Mouse (Mus musculus) stomach, postnatal 0 days (tissue): Measurements from ENCODE around the gene Tmem132a.
A peak's percentile ranks its signal among the peaks of the same experiment; 100 is the strongest.

Experiments used
- CTCF ChIP-seq: IDR thresholded peaks from 2 replicates; pipeline ENCODE4 v1.5.1; 2016; ENCODE audit warnings: antibody characterized with exemption, low read depth, mild to moderate bottlenecking, moderate library complexity
- EP300 ChIP-seq: optimal IDR thresholded peaks from 2 replicates; pipeline ENCODE3; 2016; ENCODE audit warnings: antibody characterized with exemption

DNA sequence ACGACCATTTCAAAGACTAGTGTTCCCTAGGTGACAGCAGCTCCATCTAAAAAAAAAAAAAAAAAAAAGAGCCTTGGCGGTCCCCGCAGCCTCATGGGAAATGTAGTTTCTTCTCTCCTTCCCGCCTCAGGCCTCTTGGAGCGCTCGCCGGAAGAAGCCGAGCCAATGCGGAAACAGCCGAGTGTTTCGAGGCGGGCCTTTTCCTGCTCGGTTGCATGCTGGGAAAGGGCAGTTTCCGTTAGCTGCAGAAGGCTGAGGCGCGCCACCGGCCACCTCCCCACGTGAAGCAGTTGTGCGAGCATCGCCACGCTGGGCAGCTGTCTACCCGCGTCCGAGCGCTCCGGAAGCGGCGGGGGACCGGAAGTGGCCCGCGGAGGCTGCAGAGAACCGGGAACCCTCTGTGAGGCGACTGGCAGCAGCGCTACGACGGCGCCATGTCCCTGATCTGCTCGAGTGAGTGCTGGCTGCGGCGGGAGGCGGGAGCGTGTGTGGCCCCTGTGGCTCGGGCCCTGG, 25.3 kb upstream of the Tmem132a start, which contains the start of gene Prpf19:
- peak; percentile 33; the same call in 1 of the 2 replicates for TF ChIP-seq CTCF
- no peak for TF ChIP-seq EP300
